Mouse (Mus musculus) midbrain, embryonic 13.5 days (tissue): Measurements from ENCODE around the gene Rtf2. TPM values are rescaled to one million over a fixed set of nuclear protein-coding genes. Genes with fewer than 3 reads are reported as not detected.

Experiments used
- ATAC-seq: fragments of 200-750 bp; cut with Nextera tagmentation; 2 replicates; pipeline ENCODE4 v1.8.0; 2017; ENCODE audit warnings: mild to moderate bottlenecking, moderate TSS enrichment, moderate library complexity
- H3K27ac ChIP-seq: fragments of 300-500 bp; sonication (generic); 2 replicates; pipeline ENCODE4 v1.5.1; 2015; ENCODE audit warnings: inconsistent platforms, mild to moderate bottlenecking, moderate library complexity
- H3K27me3 ChIP-seq: fragments of 300-500 bp; sonication (generic); 2 replicates; pipeline ENCODE4 v1.6.1; 2015; ENCODE audit warnings: mild to moderate bottlenecking, inconsistent platforms
- H3K36me3 ChIP-seq: fragments of 300-500 bp; sonication (generic); 2 replicates; pipeline ENCODE4 v1.6.1; 2015; ENCODE audit warnings: mild to moderate bottlenecking, inconsistent platforms
- H3K4me1 ChIP-seq: fragments of 300-500 bp; sonication (generic); replicated peaks from 2 replicates; pipeline ENCODE4 v1.6.1; 2015; ENCODE audit warnings: inconsistent platforms
- H3K4me2 ChIP-seq: fragments of 300-500 bp; sonication (generic); replicated peaks from 2 replicates; pipeline ENCODE4 v1.6.1; 2015; ENCODE audit warnings: moderate library complexity, mild to moderate bottlenecking, inconsistent platforms
- H3K4me3 ChIP-seq: fragments of 300-500 bp; sonication (generic); replicated peaks from 2 replicates; pipeline ENCODE4 v1.5.1; 2015; ENCODE audit warnings: mild to moderate bottlenecking, inconsistent platforms
- H3K9ac ChIP-seq: fragments of 300-500 bp; sonication (generic); replicated peaks from 2 replicates; pipeline ENCODE4 v1.6.1; 2015; ENCODE audit warnings: mild to moderate bottlenecking, inconsistent platforms
- H3K9me3 ChIP-seq: fragments of 300-500 bp; sonication (generic); 2 replicates; pipeline ENCODE4 v1.6.1; 2016; ENCODE audit warnings: mild to moderate bottlenecking, inconsistent platforms
- WGBS: fragments of 180-500 bp; shearing (Covaris S2); methylation state at CpG from one replicate; pipeline ENCODE4 v1.1.7; 2015; 5-methylcytosine and 5-hydroxymethylcytosine counted together
- polyA plus RNA-seq: library from polyadenylated mRNA; unstranded; fragments of >200 nt; fragmentation: Nextera tagmentation; extraction: Ambion mirVana; gene quantifications from 2 replicates; pipeline ENCODE4 v1.2.1, GENCODE M21; 2015

Gene Rtf2
- polyA plus RNA-seq, 1 experiment from 2014 or later: 94.2 TPM

- no peak overlapping the region for H3K4me2 ChIP-seq
- no peak overlapping the region for H3K9ac ChIP-seq
- H3K27ac ChIP-seq: no peak overlapping the region
- no peaks in the 10 kb centered on the region for H3K9me3 ChIP-seq
- no peak overlapping the region for H3K4me3 ChIP-seq
- H3K36me3 ChIP-seq: peaks cover 21% of the 10 kb centered on the region
- H3K27me3 ChIP-seq: peaks cover 5% of the 10 kb centered on the region
- no peak for ATAC-seq
- 81% methylated on average over 8 of the region's 8 CpGs for WGBS
- no peaks in the 10 kb centered on the region for H3K4me1 ChIP-seq
These were observed 33.2 kb downstream of the Rtf2 start for GRCm38 (mm10) chr2:172473591-172473990.

DNA sequence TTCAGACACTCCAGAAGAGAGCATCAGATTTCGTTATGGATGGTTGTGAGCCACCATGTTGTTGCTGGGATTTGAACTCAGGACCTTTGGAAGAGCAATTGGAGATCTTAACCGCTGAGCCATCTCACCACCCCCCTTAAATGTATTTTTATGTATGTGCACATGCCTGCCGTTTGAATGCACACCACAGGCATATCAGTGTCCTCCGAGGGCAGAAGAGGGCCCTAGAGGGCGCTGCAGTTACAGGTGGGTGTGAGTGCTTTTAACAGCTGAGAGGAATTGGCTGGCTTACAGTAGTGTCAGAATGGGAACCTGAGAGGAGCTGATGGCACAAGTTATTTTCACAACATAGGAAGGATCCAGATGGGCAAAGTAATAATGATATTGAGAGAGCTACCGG, 34.6 kb downstream of the Rtf2 start:
- ATAC-seq: no peak
- Histone ChIP-seq H3K27ac (no peak overlapping the region), H3K9ac (no peak overlapping the region), H3K4me2 (no peak overlapping the region), H3K4me1 (no peaks in the 10 kb centered on the region), H3K9me3 (no peaks in the 10 kb centered on the region), H3K27me3 (peaks cover 5% of the 10 kb centered on the region), H3K4me3 (no peak overlapping the region), H3K36me3 (peaks cover 8% of the 10 kb centered on the region)
- 41% methylated on average over 6 of the region's 6 CpGs for WGBS

GRCm38 (mm10) chr2:172476707-172477260, 36.4 kb downstream of the Rtf2 start:
- WGBS: 33% methylated on average over 10 of the region's 10 CpGs
- H3K9me3 ChIP-seq: no peaks in the 10 kb centered on the region
- no peak overlapping the region for H3K4me3 ChIP-seq
- H3K27me3 ChIP-seq: peaks cover 7% of the 10 kb centered on the region
- no peaks in the 10 kb centered on the region for H3K4me1 ChIP-seq
- no peak overlapping the region for H3K27ac ChIP-seq
- ATAC-seq: no peak
- 0 out of 2 replicates have a peak, but pooled peaks cover under 1% of the 10 kb centered on the region for H3K36me3 ChIP-seq
- no peak overlapping the region for H3K4me2 ChIP-seq
- no peak overlapping the region for H3K9ac ChIP-seq

GRCm38 (mm10) chr2:172477350-172477749, 37.0 kb downstream of the Rtf2 start:
- Histone ChIP-seq H3K4me3 (no peak overlapping the region), H3K36me3 (no peaks in the 10 kb centered on the region), H3K9me3 (no peaks in the 10 kb centered on the region), H3K27ac (no peak overlapping the region), H3K27me3 (peaks cover 7% of the 10 kb centered on the region), H3K4me2 (no peak overlapping the region), H3K4me1 (no peaks in the 10 kb centered on the region), H3K9ac (no peak overlapping the region)
- 38% methylated on average over 3 of the region's 3 CpGs for WGBS
- no peak for ATAC-seq

- no peak overlapping the region for H3K4me2 ChIP-seq
- H3K27me3 ChIP-seq: peaks cover 7% of the 10 kb centered on the region
- no peaks in the 10 kb centered on the region for H3K36me3 ChIP-seq
- WGBS: 1% methylated on average over 2 of the region's 2 CpGs
- no peak overlapping the region for H3K9ac ChIP-seq
- H3K4me1 ChIP-seq: no peaks in the 10 kb centered on the region
- peak; percentile 62; the same call in 1 of the 2 replicates for ATAC-seq
- H3K4me3 ChIP-seq: no peak overlapping the region
- H3K9me3 ChIP-seq: no peaks in the 10 kb centered on the region
- no peak overlapping the region for H3K27ac ChIP-seq
These were observed 37.5 kb downstream of the Rtf2 start for GRCm38 (mm10) chr2:172477860-172478259.

- Histone ChIP-seq H3K4me2 (no peak overlapping the region), H3K9ac (no peak overlapping the region), H3K4me3 (no peak overlapping the region), H3K36me3 (no peaks in the 10 kb centered on the region), H3K27me3 (peaks cover 7% of the 10 kb centered on the region), H3K4me1 (0 out of 2 replicates have a peak, but pooled peaks cover 4% of the 10 kb centered on the region), H3K9me3 (no peaks in the 10 kb centered on the region), H3K27ac (no peak overlapping the region)
- WGBS: 71% methylated on average over 7 of the region's 7 CpGs
- ATAC-seq: no peak
These were observed 39.9 kb downstream of the Rtf2 start for GRCm38 (mm10) chr2:172480296-172480695.

DNA sequence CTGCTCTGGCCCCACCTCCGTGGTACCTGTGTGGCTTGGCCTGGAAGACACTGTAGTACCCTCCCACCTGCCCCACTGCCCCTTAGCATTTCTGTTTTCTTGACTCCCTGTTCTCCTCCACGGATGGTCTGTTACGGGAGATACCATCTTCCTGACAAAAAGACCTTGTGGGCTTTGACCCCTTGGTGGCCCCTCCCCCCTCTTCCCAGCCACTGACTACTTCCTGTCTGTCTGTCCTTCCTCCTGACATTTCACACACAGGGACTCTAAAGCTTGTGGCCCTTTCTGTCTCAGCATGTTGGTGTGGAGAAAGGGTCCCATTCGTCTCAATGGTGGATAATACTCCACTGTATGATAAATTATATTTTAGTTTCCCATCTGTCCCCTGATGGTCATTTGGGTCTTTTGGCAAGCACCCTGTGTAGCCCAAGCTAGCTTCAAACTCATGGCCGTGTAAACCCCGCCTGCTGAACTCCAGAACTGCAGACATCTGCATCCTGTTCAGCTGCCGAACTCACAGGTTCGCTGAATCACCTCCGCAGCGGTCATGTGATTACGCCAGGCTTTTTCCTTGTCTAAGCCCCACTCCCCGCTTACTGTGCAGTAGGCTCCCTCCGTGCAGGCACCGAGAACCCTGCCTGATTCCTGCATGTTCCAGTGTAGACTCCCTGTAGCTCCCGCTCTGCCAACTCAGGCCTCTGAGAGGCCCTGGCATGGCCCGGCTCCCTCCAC, 41.5 kb downstream of the Rtf2 start:
- Histone ChIP-seq H3K4me3 (no peak overlapping the region), H3K4me2 (no peak overlapping the region), H3K27ac (no peak overlapping the region), H3K9ac (no peak overlapping the region), H3K4me1 (0 out of 2 replicates have a peak, but pooled peaks cover 4% of the 10 kb centered on the region), H3K27me3 (peaks cover 4% of the 10 kb centered on the region), H3K9me3 (no peaks in the 10 kb centered on the region), H3K36me3 (no peaks in the 10 kb centered on the region)
- WGBS: 85% methylated on average over 16 of the region's 16 CpGs
- ATAC-seq: no peak

DNA sequence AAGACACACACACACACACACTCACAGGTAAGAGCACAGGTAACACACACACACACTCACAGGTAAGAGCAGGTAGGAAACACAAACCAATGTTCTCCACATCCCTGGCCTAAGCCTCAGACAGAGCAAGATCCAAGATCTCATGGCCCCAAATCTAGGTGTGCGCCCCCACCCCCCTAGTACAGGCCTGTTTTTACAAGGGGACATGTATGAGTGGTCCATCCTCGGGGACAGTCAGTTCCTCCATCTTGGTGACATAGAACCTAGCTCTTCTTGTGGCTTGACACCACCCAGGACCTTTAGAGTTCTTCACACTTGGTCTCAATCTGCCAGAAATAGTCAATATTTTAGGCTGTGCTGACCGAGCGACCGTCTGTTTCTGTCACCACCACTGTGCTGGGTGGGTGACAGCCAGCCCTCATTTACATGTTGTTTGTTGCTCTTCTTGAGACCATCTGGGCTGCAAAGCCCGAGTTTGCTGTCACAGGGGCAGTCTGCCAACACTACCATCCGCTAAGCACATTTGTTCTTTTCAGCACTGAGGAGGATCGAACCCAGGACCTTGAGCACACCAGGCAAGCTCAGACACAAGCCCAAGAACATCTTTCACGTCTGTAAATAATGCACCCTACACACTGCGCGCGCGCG, 43.5 kb downstream of the Rtf2 start:
- no peak for ATAC-seq
- H3K4me1 ChIP-seq: 0 out of 2 replicates have a peak, but pooled peaks cover 4% of the 10 kb centered on the region
- no peak overlapping the region for H3K4me2 ChIP-seq
- 86% methylated on average over 14 of the region's 14 CpGs for WGBS
- H3K27me3 ChIP-seq: 0 out of 2 replicates have a peak, but pooled peaks cover 3% of the 10 kb centered on the region
- H3K4me3 ChIP-seq: no peak overlapping the region
- H3K9ac ChIP-seq: no peak overlapping the region
- H3K9me3 ChIP-seq: no peaks in the 10 kb centered on the region
- no peak overlapping the region for H3K27ac ChIP-seq
- no peaks in the 10 kb centered on the region for H3K36me3 ChIP-seq

DNA sequence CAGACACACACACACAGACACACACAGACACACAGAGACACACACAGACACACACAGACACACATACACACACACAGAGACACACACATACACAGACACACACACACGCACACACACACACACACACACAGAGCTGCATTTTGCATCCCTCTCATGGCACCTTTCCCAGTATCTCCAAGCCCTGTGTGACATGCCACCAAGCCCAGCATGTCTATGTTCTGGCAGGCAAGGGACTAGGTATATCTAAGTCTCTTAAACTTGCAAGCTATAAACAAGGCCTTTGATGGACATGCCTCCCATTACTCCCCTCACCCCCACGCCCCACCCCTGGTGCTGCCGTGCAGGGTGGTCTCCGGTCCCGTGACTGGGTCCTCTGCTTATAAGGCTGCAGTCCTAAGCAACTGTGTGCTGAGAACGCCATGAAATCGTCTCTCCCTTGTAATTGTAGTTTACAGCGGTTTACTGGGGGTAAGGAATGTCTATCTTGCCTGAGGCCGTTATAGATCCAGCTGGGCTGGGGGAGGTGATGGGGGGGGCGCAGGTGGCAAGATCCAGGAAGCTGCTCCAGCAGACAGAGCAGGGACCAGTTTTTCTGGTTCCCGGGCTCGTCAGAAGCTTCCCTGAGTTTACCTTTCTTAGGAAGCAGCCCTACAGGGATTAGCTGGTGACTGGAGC, 44.5 kb downstream of the Rtf2 start:
- H3K4me2 ChIP-seq: no peak overlapping the region
- H3K4me1 ChIP-seq: 0 out of 2 replicates have a peak, but pooled peaks cover 4% of the 10 kb centered on the region
- no peaks in the 10 kb centered on the region for H3K9me3 ChIP-seq
- 0 out of 2 replicates have a peak, but pooled peaks cover 3% of the 10 kb centered on the region for H3K27me3 ChIP-seq
- 48% methylated on average over 12 of the region's 12 CpGs for WGBS
- no peaks in the 10 kb centered on the region for H3K36me3 ChIP-seq
- no peak overlapping the region for H3K27ac ChIP-seq
- ATAC-seq: no peak
- H3K9ac ChIP-seq: no peak overlapping the region
- no peak overlapping the region for H3K4me3 ChIP-seq

DNA sequence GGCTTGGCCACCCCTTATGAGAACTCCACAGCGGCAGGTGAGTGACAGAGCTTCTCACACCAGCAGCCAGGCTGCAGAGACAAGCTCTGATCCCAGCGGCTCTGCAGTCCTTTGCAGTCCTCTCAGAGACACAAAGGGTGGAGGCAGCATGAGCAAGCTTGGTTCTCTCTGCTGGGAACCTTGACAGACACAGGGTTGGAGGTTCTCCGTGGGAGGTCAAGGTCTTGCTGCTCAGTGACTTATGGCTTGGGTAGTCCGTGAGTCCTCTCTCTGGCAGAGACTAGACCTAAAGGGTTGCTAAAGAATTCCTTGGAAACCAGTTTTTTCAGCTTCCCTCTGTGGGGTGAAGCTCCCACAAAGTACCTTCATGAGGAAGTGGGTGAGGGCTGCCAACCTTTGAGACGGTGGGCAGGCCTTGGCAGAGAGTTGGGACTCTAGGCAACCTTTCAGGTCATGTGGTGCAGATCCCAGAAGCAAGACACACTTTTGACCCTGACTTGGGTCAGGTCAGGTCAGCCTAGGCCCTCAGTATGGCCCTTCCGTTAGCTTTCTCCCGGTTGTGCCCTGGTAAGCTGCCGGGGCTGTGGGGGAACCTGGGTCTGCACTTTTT, 56.5 kb downstream of the Rtf2 start:
- Histone ChIP-seq H3K4me1 (no peaks in the 10 kb centered on the region), H3K4me2 (no peak overlapping the region), H3K36me3 (no peaks in the 10 kb centered on the region), H3K27ac (no peak overlapping the region), H3K9me3 (no peaks in the 10 kb centered on the region), H3K4me3 (no peak overlapping the region), H3K27me3 (no peaks in the 10 kb centered on the region), H3K9ac (no peak overlapping the region)
- WGBS: 80% methylated on average over 8 of the region's 8 CpGs
- no peak for ATAC-seq

DNA sequence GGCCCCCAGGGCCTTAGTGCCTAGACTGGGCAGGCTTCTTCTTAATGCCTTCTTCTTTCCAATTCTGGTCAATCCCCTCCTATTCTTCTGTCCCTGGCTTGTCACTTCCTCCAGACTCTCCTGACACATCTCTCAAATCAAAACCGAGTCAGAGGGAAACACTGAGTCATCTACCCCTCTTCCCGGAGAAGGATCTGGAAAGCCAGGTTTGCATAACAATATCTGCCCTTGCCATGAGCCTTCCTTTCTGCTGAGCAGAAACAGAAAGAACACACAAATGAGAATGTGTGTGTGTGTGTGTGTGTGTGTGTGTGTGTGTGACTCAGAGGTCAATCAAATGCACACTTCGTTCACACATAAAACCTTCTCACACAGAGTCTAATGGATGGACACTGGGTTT, 58.5 kb downstream of the Rtf2 start:
- Histone ChIP-seq H3K4me1 (no peaks in the 10 kb centered on the region), H3K9ac (no peak overlapping the region), H3K9me3 (no peaks in the 10 kb centered on the region), H3K36me3 (no peaks in the 10 kb centered on the region), H3K4me2 (no peak overlapping the region), H3K27me3 (no peaks in the 10 kb centered on the region), H3K4me3 (no peak overlapping the region), H3K27ac (no peak overlapping the region)
- 46% methylated on average over 3 of the region's 3 CpGs for WGBS
- no peak for ATAC-seq
